Mouse (Mus musculus) central nervous system, embryonic 14 days (tissue): Measurements from ENCODE around the gene Gm35315. TPM values are rescaled to one million over a fixed set of nuclear protein-coding genes. Genes with fewer than 3 reads are reported as not detected.

Source experiments
- polyA plus RNA-seq: library from polyadenylated mRNA; depleted of rRNA; stranded (reverse); fragments of >200 nt; gene quantifications from 2 replicates; pipeline ENCODE4 v1.2.3, GENCODE M21; 2012; rRNA removed

The Gm35315 gene
- polyA plus RNA-seq: 0.55 and 0.56 TPM in 2 replicates

DNA sequence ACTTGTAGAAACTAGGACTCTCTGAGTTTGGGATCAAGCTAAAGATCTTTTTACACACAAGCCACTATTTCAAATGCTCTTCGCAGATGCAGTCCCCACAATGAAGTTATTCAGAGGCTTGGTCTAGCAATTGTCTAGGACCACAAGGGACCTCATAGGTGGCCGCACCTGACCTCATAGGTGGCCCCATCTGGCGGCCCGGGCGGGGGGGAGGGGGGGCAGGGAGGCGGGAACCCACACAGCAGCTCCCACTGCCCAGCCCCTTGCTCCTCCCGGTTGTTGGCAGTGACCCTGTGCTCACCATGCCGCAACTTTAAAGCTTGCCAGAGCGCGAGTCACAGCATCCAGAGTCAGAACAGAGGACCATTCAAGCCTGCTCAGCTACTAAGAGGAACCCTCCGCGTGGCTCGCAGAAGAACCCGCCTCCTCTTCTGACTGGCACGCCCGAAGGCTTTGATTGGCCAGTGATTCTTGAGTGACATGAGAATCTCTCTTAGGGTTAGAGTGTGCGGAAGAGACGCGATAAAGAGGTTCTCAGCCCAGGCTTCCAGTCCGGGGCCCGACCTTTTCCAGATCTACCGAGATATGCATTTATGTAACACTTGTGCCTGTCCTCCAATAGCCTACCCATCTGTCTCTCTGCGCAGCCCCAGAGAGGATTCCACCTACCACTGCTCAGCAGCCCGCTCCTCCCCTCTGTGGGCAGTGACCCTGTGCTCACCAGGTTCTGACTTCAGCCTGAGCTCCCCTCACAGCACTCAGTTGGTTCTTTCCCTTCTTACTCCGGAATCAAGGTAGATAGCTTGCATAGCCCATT is at the start of gene Gm35315:
Gm35315 (minus strand) TSS at position 391 of the 817 bp plus-strand sequence.

DNA sequence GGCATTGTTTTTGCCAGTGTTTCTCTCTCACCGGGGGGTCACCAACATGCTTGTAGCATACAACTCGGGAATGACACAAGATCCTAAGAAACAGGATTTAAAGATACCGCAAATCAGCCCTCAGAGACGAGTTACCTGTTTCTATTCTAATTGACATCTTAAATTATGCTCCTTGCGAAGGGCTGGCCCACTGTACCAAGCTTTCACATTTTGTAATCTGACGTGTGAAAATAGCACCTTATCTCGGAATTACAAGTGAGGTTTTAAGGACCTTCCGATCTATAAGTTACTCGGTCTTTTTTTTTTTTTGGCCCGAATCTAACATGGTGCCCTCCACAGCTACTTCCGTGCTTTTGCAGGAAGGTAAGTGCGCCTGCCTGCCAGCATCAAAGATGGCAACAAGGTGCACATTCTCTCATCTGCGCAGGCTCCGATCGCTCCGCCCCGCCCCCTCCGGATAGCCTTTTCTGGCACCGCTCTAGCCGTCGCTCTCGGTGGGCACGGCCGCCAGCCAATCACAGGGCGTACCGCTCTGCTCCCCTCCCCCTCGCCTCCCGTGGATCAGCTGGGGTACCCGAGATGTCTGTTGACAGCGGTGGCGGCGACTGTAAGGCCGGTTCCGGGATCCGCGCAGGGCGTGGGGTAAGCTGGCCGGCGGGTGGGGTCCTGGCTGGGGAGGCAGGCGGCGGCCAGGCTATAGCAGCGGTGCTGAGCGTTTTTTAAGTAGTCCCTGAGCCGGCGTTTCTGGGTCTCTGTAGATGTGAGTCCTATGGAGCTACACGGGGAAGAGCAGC is 41.3 kb upstream of the Gm35315 start, which contains the start of gene Chfr:
Chfr (plus strand) TSS at position 550 of the 794 bp plus-strand sequence.

DNA sequence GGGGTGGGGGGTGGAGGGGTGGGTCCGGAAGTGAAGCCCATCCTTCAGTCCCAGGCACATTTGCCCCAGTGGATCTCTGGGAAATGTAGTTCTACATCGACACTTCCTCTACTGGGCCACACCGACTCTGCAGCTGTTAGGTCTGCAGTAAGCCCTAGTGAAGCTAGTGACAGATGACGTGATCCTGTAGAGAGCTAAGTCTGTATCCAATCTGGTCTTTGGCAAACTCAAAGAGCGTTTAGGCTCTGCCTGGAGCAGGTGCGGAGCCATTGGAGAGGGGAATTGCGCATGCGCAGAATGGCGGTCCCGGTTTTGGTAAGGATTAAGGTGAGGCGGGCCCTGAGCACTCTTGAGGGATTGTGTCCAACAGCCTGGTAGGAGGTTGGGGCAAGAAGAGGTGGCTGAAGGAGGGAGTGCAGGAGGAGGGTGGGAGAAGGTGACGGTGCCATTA is 15.8 kb upstream of the Gm35315 start, which contains the start of gene Zfp605:
Zfp605 (plus strand) TSS at position 102 of the 451 bp plus-strand sequence.

DNA sequence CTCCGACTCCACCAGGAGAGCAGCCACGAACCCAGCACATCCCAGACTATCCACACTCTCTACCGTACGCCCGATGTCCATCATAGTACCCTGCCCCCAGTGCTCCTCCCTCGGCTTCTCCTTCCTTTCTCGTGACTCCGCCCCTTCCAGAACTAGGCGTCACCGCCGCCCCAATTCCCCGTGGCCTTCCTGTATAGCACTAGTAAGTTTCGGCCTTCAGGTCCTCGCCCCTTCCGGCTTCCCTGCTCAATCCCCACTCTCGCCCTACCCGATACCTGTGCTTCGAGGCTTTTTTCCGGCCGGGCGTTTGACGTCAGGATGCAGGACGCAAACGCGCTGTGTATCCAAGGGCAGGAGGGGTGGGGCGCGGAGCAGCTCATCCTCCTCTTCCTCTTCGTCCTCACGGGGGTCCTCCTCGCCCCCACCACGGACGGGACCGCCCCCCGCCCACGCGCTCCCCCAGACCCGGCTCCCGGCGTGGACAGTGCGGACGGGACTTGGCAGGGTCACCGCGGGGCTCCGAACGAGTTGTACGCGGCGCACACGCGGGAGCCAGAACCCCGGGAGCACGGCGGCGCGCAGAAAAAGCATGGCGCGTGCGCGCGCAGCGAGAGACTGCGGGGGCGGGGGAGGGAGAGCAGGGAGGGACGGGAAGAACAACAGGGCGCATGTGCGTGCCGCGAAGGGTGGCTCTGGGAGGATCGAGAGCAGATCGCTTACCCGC is 13.5 kb upstream of the Gm35315 start, which contains the start of gene Gtpbp6:
Gtpbp6 (minus strand) TSS at position 617 of the 724 bp plus-strand sequence.

GRCm38 (mm10) chr5:110099656-110100580 is 5.7 kb upstream of the Gm35315 start, which contains the start of gene Plcxd1:
TSS of gene Plcxd1 (plus strand) at chr5:110099969.

GRCm38 (mm10) chr5:110072413-110072812 is 21.8 kb downstream of the Gm35315 start, which contains the start of gene Gm17655:
TSS of gene Gm17655 (minus strand) at chr5:110072513.

Other genes starting within 250 kb of the Gm35315 start
- gene Gm15446, start 171.0 kb downstream of the Gm35315 start, polyA plus RNA-seq: 0.12 and 0.16 TPM in 2 replicates
- 31.9 and 32.5 TPM in 2 replicates for gene Zfp932, start 97.9 kb downstream of the Gm35315 start, polyA plus RNA-seq
- gene Gm17655, start 21.9 kb downstream of the Gm35315 start, polyA plus RNA-seq: 1.6 and 2.9 TPM in 2 replicates
- 2.0 and 2.3 TPM in 2 replicates for gene Plcxd1, start 5.5 kb upstream of the Gm35315 start, polyA plus RNA-seq
- 216 and 218 TPM in 2 replicates for gene Gtpbp6, start 13.8 kb upstream of the Gm35315 start, polyA plus RNA-seq
- gene Zfp605, start 15.7 kb upstream of the Gm35315 start, polyA plus RNA-seq: 8.3 and 9.7 TPM in 2 replicates
- gene Chfr, start 41.4 kb upstream of the Gm35315 start, polyA plus RNA-seq: 117 and 126 TPM in 2 replicates
- 18.0 and 18.4 TPM in 2 replicates for gene Golga3, start 82.3 kb upstream of the Gm35315 start, polyA plus RNA-seq
- 19.8 and 20.2 TPM in 2 replicates for gene Ankle2, start 136.6 kb upstream of the Gm35315 start, polyA plus RNA-seq
- 49.8 and 52.4 TPM in 2 replicates for gene Pgam5, start 175.5 kb upstream of the Gm35315 start, polyA plus RNA-seq
- gene Pxmp2, start 191.8 kb upstream of the Gm35315 start, polyA plus RNA-seq: 5.2 and 5.3 TPM in 2 replicates
- 20.0 and 22.1 TPM in 2 replicates for gene Pole, start 191.9 kb upstream of the Gm35315 start, polyA plus RNA-seq
- 7.5 and 8.5 TPM in 2 replicates for gene P2rx2, start 248.8 kb upstream of the Gm35315 start, polyA plus RNA-seq